ENCODE assay signal across 8 mouse cellular contexts in genomic region chr19:21779106-21779505, GRCm38 (mm10). TPM values are rescaled to one million over a fixed set of nuclear protein-coding genes. Genes with fewer than 3 reads are reported as not detected.
DNase-seq lines count a peak whose midpoint lies in the region; ATAC-seq and TF ChIP-seq lines count a peak whose summit lies in the region.

No protein-coding gene starts in this region.

- H3K27ac ChIP-seq in CH12.LX (ENCODE audit: insufficient read depth, low read depth): no peak overlapping the region
- peak overlapping the region; percentile 95 for H3K27ac ChIP-seq in forebrain, embryonic 13.5 days
- H3K27ac ChIP-seq in liver, embryonic 12.5 days: no peak overlapping the region

- peaks cover 0 to 12% of the 10 kb centered on the region in 2 experiments for H3K36me3 ChIP-seq in CH12.LX (replicated peaks in 1 of 2; ENCODE audit: control insufficient read depth in 1 of 2, insufficient read depth in 1 of 2, low read length in 1 of 2)
- H3K36me3 ChIP-seq in forebrain, embryonic 13.5 days (ENCODE audit: poor library complexity, severe bottlenecking): no peaks in the 10 kb centered on the region
- H3K36me3 ChIP-seq in liver, embryonic 12.5 days: no peaks in the 10 kb centered on the region

- peak overlapping the region; percentile 70 to 95 (median 89) for H3K4me3 ChIP-seq in CH12.LX (replicated peaks in 1 of 3; ENCODE audit: low read depth in 2 of 3, low read length in 2 of 3, poor library complexity in 1 of 3)
- peak overlapping the region; percentile 96 for H3K4me3 ChIP-seq in forebrain, embryonic 13.5 days
- peak overlapping the region; percentile 80 for H3K4me3 ChIP-seq in liver, embryonic 12.5 days

- TF ChIP-seq CTCF in CH12.LX (conservative IDR thresholded peaks at IDR 0.05 in 1 of 2, IDR thresholded peaks at IDR 0.05 in 1 of 2; ENCODE audit: low read depth in 2 of 2, low read length in 2 of 2): no peak

- under 1% methylated on average over 11 of the region's 11 CpGs for WGBS in forebrain, embryonic 13.5 days
- 1% methylated on average over 11 of the region's 11 CpGs for WGBS in liver, embryonic 12.5 days (ENCODE audit: insufficient replicate concordance)

- H3K9me3 ChIP-seq in CH12.LX (replicated peaks; ENCODE audit: low read length): no peaks in the 10 kb centered on the region
- H3K9me3 ChIP-seq in forebrain, embryonic 13.5 days (replicated peaks): no peaks in the 10 kb centered on the region
- H3K9me3 ChIP-seq in liver, embryonic 12.5 days (replicated peaks): no peaks in the 10 kb centered on the region

- no peak for TF ChIP-seq EP300 in CH12.LX (IDR thresholded peaks at IDR 0.05; ENCODE audit: low read length)

- peak; percentile 45 for DNase-seq in embryo, embryonic 11 days
- DNase-seq in embryo, embryonic 10 days (ENCODE audit: low spot score): no peak
- DNase-seq in CH12.LX (ENCODE audit: extremely low read depth): no peak
- no peak for DNase-seq in urinary bladder, postnatal 36 days (ENCODE audit: low spot score in 2 of 2)
- DNase-seq in frontal cortex, postnatal 25 days (ENCODE audit: low spot score in 2 of 2): no peak
- DNase-seq in thymus, postnatal 10 days (ENCODE audit: low spot score in 2 of 2): no peak

- no peak for ATAC-seq in forebrain, embryonic 13.5 days
- ATAC-seq in liver, embryonic 12.5 days: no peak

- no peak for TF ChIP-seq RAD21 in CH12.LX (IDR thresholded peaks at IDR 0.05; ENCODE audit: low read depth, low read length)

- H3K9ac ChIP-seq in CH12.LX (ENCODE audit: insufficient read depth, low read depth): peak overlapping the region; percentile 50; the same call in 1 of the 2 replicates
- H3K9ac ChIP-seq in forebrain, embryonic 13.5 days: peak overlapping the region; percentile 97
- peak overlapping the region; percentile 77 for H3K9ac ChIP-seq in liver, embryonic 12.5 days

- dilution Hi-C loops in CH12.LX (cut with MboI; ENCODE audit: extremely low pct_ligation_motif_present, extremely low pct_unique_long_range_greater_than_20kb, low sequenced_read_pairs): no loop called here

- H3K27me3 ChIP-seq in CH12.LX (replicated peaks): peaks cover 2% of the 10 kb centered on the region
- no peaks in the 10 kb centered on the region for H3K27me3 ChIP-seq in forebrain, embryonic 13.5 days
- H3K27me3 ChIP-seq in liver, embryonic 12.5 days (replicated peaks): peaks cover 17% of the 10 kb centered on the region

- peak overlapping the region; percentile 46 for H3K4me2 ChIP-seq in CH12.LX (ENCODE audit: insufficient read depth, low read depth, poor library complexity, severe bottlenecking)
- peak overlapping the region; percentile 93 for H3K4me2 ChIP-seq in forebrain, embryonic 13.5 days
- peak overlapping the region; percentile 95 for H3K4me2 ChIP-seq in liver, embryonic 12.5 days

- no peaks in the 10 kb centered on the region for H3K79me2 ChIP-seq in CH12.LX (replicated peaks; ENCODE audit: control insufficient read depth, extremely low read depth, insufficient read depth, poor library complexity, severe bottlenecking)

- no peak for TF ChIP-seq POLR2A in CH12.LX (IDR thresholded peaks at IDR 0.05; ENCODE audit: low read depth, low read length)

- H3K4me1 ChIP-seq in CH12.LX (ENCODE audit: control insufficient read depth in 1 of 2, insufficient read depth in 2 of 2): peaks cover 0 to 18% of the 10 kb centered on the region in 2 experiments; a peak in 2 of 4 replicates
- peaks cover 53% of the 10 kb centered on the region for H3K4me1 ChIP-seq in forebrain, embryonic 13.5 days
- peaks cover 29% of the 10 kb centered on the region for H3K4me1 ChIP-seq in liver, embryonic 12.5 days

- in situ Hi-C loops in CH12.LX (cut with MboI; ENCODE audit: low pct_ligation_motif_present, low pct_unique_long_range_greater_than_20kb, low sequenced_read_pairs): loop anchor here (10.0 kb wide), 2 partner anchors 166 to 526 kb away; no protein-coding TSS in a partner anchor

TF ChIP-seq in CH12.LX, 34 proteins besides CTCF, POLR2A, EP300 and RAD21:
- TF ChIP-seq NELFE (IDR thresholded peaks at IDR 0.05; ENCODE audit: low read depth, low read length) (no peak), MYC (IDR thresholded peaks at IDR 0.05; ENCODE audit: low read depth, low read length) (no peak), ZKSCAN1 (IDR thresholded peaks at IDR 0.05; ENCODE audit: borderline replicate concordance, low read depth, low read length) (no peak), ZC3H11A (IDR thresholded peaks at IDR 0.05; ENCODE audit: low read depth, low read length) (no peak), USF2 (conservative IDR thresholded peaks at IDR 0.05; ENCODE audit: low read depth, low read length) (no peak), MAZ (IDR thresholded peaks at IDR 0.05; ENCODE audit: low read depth, low read length) (no peak), BHLHE40 (IDR thresholded peaks at IDR 0.05; ENCODE audit: low read depth, low read length) (no peak), POLR2AphosphoS2 (IDR thresholded peaks at IDR 0.05; ENCODE audit: low read depth, low read length) (no peak), IRF4 (IDR thresholded peaks at IDR 0.05; ENCODE audit: low read depth, low read length) (no peak), GABPA (IDR thresholded peaks at IDR 0.05; ENCODE audit: insufficient replicate concordance, low read depth, low read length) (no peak)

RNA-seq across cellular contexts. Expression of gene Cemip2, which starts 1.0 kb away (rescaled TPM):
- 7.2 and 8.5 TPM in 2 replicates for total RNA-seq in CH12.LX (2012; rRNA removed)
- 7.9 TPM in 2 replicates for total RNA-seq in CH12.LX (2014; rRNA removed)
- 6.4 and 7.4 TPM in 2 replicates for polyA plus RNA-seq in CH12.LX (2012; ENCODE audit: insufficient read length, low read depth)
- 54.2 and 61.3 TPM in 2 replicates for polyA plus RNA-seq in forebrain, embryonic 13.5 days (2015; fragmentation: Nextera tagmentation; extraction: Ambion mirVana)
- 13.7 and 15.0 TPM in 2 replicates for polyA plus RNA-seq in liver, embryonic 12.5 days (2016; fragmentation: Nextera tagmentation; extraction: Ambion mirVana)
